Mouse (Mus musculus): ENCODE results near the gene Plod1.

GRCm38 (mm10) chr4:147937486-147937885 is 919 bp upstream of the Plod1 start:
- TF ChIP-seq CTCF (conservative IDR thresholded peaks at IDR 0.05; ENCODE audit: low read length): no peak
- no peak for TF ChIP-seq POU5F1 (IDR thresholded peaks at IDR 0.05; ENCODE audit: borderline replicate concordance, low read length)
